In the genomic region with DNA sequence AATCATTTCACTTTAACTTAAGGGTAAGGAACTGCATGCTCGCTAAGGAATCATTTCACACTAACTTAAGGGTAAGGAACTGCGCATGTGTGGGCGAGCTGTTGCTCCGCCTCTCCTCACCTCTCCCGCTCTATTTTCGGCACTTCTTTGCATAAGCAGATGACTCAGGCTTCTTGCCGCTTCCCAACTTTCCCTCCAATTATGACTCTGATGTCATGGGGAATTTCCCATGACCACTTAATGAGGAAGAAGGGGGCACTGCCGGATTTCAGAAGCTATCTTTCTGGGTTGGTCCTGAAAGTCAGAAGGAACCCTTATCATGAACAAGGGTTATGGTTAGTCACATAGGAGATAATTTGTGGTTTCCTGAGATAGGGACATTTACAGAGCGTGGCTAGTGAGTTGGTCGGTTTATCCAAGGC, we compare ENCODE assay signal across 12 mouse cellular contexts. TPM values are rescaled to one million over a fixed set of nuclear protein-coding genes. Genes with fewer than 3 reads are reported as not detected.
DNase-seq lines count a peak whose midpoint lies in the region.
"Had no signal": no experiment of that assay in that cellular context is flagged by ENCODE, and none has a peak within 500 bp of the region (broad histone marks: within the 10 kb centered on the region; RNA-seq: fewer than 3 reads in every experiment).

No protein-coding gene starts in this region.

- H3K36me3 ChIP-seq in splenic B cell, adult 2 months (ENCODE audit: control insufficient read depth, insufficient read depth, low read length, poor library complexity, severe bottlenecking), result no peaks in the 10 kb centered on the region

- no peaks in the 10 kb centered on the region for H3K27me3 ChIP-seq in splenic B cell, adult 2 months (ENCODE audit: control insufficient read depth, insufficient read depth, low read length, poor library complexity, severe bottlenecking)

- peak; percentile 68 to 69 for DNase-seq in left cerebral cortex, adult 18-20 months (ENCODE audit: low spot score in 2 of 2)
- no peak for DNase-seq in left cerebral cortex, postnatal 10 days (ENCODE audit: extremely low spot score in 1 of 2, low spot score in 2 of 2)
- peak; percentile 43 for DNase-seq in MEL-GATA-1-ER (ENCODE audit: extremely low read depth, low read depth)
- peak; percentile 37 for DNase-seq in induced T-regulatory cell, adult 2 months (ENCODE audit: low read depth)
- DNase-seq in splenic B cell, adult 2 months (ENCODE audit: low read depth, low spot score), result peak; percentile 50
- no peak for DNase-seq in ovary, postnatal 10 days (ENCODE audit: low spot score)
- DNase-seq in kidney, adult 8-10 months, result no peak
- DNase-seq: adrenal gland, adult 8-10 months; kidney, postnatal 25 days; thymus, adult 2 months had no signal

- intact Hi-C loops in left cerebral cortex, postnatal 10 days (cut with DNase I), result loop anchor here (5.0 to 10.0 kb wide), 2 partner anchors 164 to 587 kb away; no protein-coding TSS in a partner anchor

RNA-seq across cellular contexts. Expression of a gene that starts 25.3 kb away (rescaled TPM):
- total RNA-seq in left cerebral cortex, adult 18-20 months (2021), result 1 to 10 TPM; 6.5 to 7.1 TPM
- 1 to 10 TPM; 6.6 to 8.2 TPM for total RNA-seq in left cerebral cortex, postnatal 10 days (2021)

RNA-seq across cellular contexts. Expression of a gene that starts 26.4 kb away (rescaled TPM):
- total RNA-seq in left cerebral cortex, adult 18-20 months (2021), result 1 to 10 TPM; 1.9 to 2.3 TPM
- total RNA-seq in left cerebral cortex, postnatal 10 days (2021), result 1 to 10 TPM; 3.4 to 3.8 TPM

RNA-seq across cellular contexts. Expression of a gene that starts 44.5 kb away (rescaled TPM):
- not detected for total RNA-seq in left cerebral cortex, adult 18-20 months (2021)
- not detected for total RNA-seq in left cerebral cortex, postnatal 10 days (2021)
- total RNA-seq: adrenal gland, adult 8-10 months; gastrocnemius, adult 8-10 months; megakaryocyte, adult 5-6 weeks had no signal

Comparison
In these comparisons a context has a peak if more than half of its experiments do, and no peak if none do; other contexts are left out.
1. DNase-seq: peak in left cerebral cortex, adult 18-20 months (2 of 2), MEL-GATA-1-ER (single experiment), induced T-regulatory cell, adult 2 months (single experiment) and splenic B cell, adult 2 months (single experiment); none in left cerebral cortex, postnatal 10 days (0 of 2), ovary, postnatal 10 days (single experiment) and kidney, adult 8-10 months (0 of 2).